Mouse (Mus musculus) large intestine, adult 2 months (tissue): Measurements from ENCODE around the gene Fndc3b. TPM values are rescaled to one million over a fixed set of nuclear protein-coding genes. Genes with fewer than 3 reads are reported as not detected.
"Not testable (repeated sequence)": the region's sequence is repeated elsewhere in the genome, so short reads cannot be mapped to it uniquely, and the experiment has no call there.

Source experiments
- DNase-seq: peaks from one replicate; pipeline ENCODE4 v3.0.0-alpha.2; 2012; ENCODE audit warnings: low read depth, low spot score
- WGBS: fragments of 180-500 bp; shearing (Covaris S2); methylation state at CpG from one replicate; pipeline ENCODE4 v1.1.7; 2018; 5-methylcytosine and 5-hydroxymethylcytosine counted together
- polyA plus RNA-seq: library from polyadenylated mRNA; depleted of rRNA; stranded (reverse); fragments of >200 nt; gene quantifications from 2 replicates; pipeline ENCODE4 v1.2.3, GENCODE M21; 2012

The Fndc3b gene
- polyA plus RNA-seq, 1 experiment: 5.7 TPM

- 83% methylated on average over 14 of the region's 14 CpGs for WGBS
- DNase-seq: no peak
Observed at GRCm38 (mm10) chr3:27456514-27456913, 254.6 kb downstream of the Fndc3b start.

- DNase-seq: no peak
- WGBS: 73% methylated on average over 8 of the region's 8 CpGs
Observed at GRCm38 (mm10) chr3:27454402-27455195, 256.5 kb downstream of the Fndc3b start.

- WGBS: 87% methylated on average over 13 of the region's 13 CpGs
- no peak for DNase-seq
Observed at GRCm38 (mm10) chr3:27453453-27454098, 257.5 kb downstream of the Fndc3b start.

GRCm38 (mm10) chr3:27449447-27449846 lies 261.7 kb downstream of the Fndc3b start:
- WGBS: 87% methylated on average over 4 of the region's 4 CpGs
- no peak for DNase-seq

- no peak for DNase-seq
- 89% methylated on average over 9 of the region's 9 CpGs for WGBS
Observed at GRCm38 (mm10) chr3:27448367-27448766, 262.7 kb downstream of the Fndc3b start.

GRCm38 (mm10) chr3:27439704-27440103 lies 271.4 kb downstream of the Fndc3b start:
- no peak for DNase-seq
- 84% methylated on average over 16 of the region's 16 CpGs for WGBS

- DNase-seq: peak; percentile 8
- 38% methylated on average over 6 of the region's 6 CpGs for WGBS
Observed at GRCm38 (mm10) chr3:27435096-27435620, 275.9 kb downstream of the Fndc3b start.

- no peak for DNase-seq
- WGBS: 73% methylated on average over 3 of the region's 3 CpGs
Observed at GRCm38 (mm10) chr3:27432981-27433380, 278.1 kb downstream of the Fndc3b start.

GRCm38 (mm10) chr3:27430621-27431263 lies 280.4 kb downstream of the Fndc3b start:
- WGBS: 83% methylated on average over 13 of the region's 13 CpGs
- DNase-seq: no peak

- 91% methylated on average over 6 of the region's 6 CpGs for WGBS
- DNase-seq: no peak
Observed at GRCm38 (mm10) chr3:27427406-27427805, 283.7 kb downstream of the Fndc3b start.

- DNase-seq: no peak
- WGBS: 84% methylated on average over 11 of the region's 11 CpGs
Observed at GRCm38 (mm10) chr3:27424049-27424667, 286.9 kb downstream of the Fndc3b start.

GRCm38 (mm10) chr3:27422521-27422920 lies 288.6 kb downstream of the Fndc3b start:
- 84% methylated on average over 6 of the region's 6 CpGs for WGBS
- DNase-seq: no peak

GRCm38 (mm10) chr3:27421980-27422379 lies 289.1 kb downstream of the Fndc3b start:
- 89% methylated on average over 12 of the region's 12 CpGs for WGBS
- no peak for DNase-seq

- 87% methylated on average over 8 of the region's 8 CpGs for WGBS
Observed at GRCm38 (mm10) chr3:27418602-27419001, 292.5 kb downstream of the Fndc3b start.

GRCm38 (mm10) chr3:27416786-27417185 lies 294.3 kb downstream of the Fndc3b start:
- WGBS: 95% methylated on average over 10 of the region's 10 CpGs
- DNase-seq: no peak

More at GRCm38 (mm10) chr3:27418602-27419001, 292.5 kb downstream of the Fndc3b start:
- no peak for DNase-seq

- DNase-seq: no peak
- 93% methylated on average over 3 of the region's 3 CpGs for WGBS
Observed at GRCm38 (mm10) chr3:27413566-27413965, 297.5 kb downstream of the Fndc3b start.

- 95% methylated on average over 2 of the region's 2 CpGs for WGBS
Observed at GRCm38 (mm10) chr3:27411286-27411685, 299.8 kb downstream of the Fndc3b start.

GRCm38 (mm10) chr3:27408564-27408963 lies 302.5 kb downstream of the Fndc3b start:
- DNase-seq: no peak
- WGBS: 55% methylated on average over 2 of the region's 2 CpGs

More at GRCm38 (mm10) chr3:27411286-27411685, 299.8 kb downstream of the Fndc3b start:
- DNase-seq: no peak

- no peak for DNase-seq
- WGBS: 71% methylated on average over 3 of the region's 3 CpGs
Observed at GRCm38 (mm10) chr3:27406440-27406839, 304.7 kb downstream of the Fndc3b start.

GRCm38 (mm10) chr3:27400996-27401395 lies 310.1 kb downstream of the Fndc3b start:
- DNase-seq: not testable (repeated sequence)
- 94% methylated on average over 3 of the region's 3 CpGs for WGBS
